Mouse (Mus musculus): ENCODE measurements around the gene Pak4. TPM values are rescaled to one million over a fixed set of nuclear protein-coding genes. Genes with fewer than 3 reads are reported as not detected.

The Pak4 gene
- total and polyA plus RNA-seq, 3 experiments, result 9.3 to 26.6 TPM; not detected in 1

GRCm38 (mm10) chr7:28603136-28603535 is 5.2 kb upstream of the Pak4 start:
- no peak for DNase-seq (ENCODE audit: low read depth, low spot score)
- no peaks in the 10 kb centered on the region for H3K4me1 ChIP-seq (ENCODE audit: control insufficient read depth in 1 of 2, insufficient read depth in 2 of 2, low read length in 2 of 2)
- no peak overlapping the region for H3K4me3 ChIP-seq (ENCODE audit: control insufficient read depth in 1 of 2, insufficient read depth in 1 of 2, low read depth in 2 of 2, low read length in 2 of 2)
- no peaks in the 10 kb centered on the region for H3K9me3 ChIP-seq (replicated peaks; ENCODE audit: insufficient read depth, low read length)
- H3K79me2 ChIP-seq (ENCODE audit: control insufficient read depth, insufficient read depth, low read length, poor library complexity), result no peaks in the 10 kb centered on the region
- H3K9ac ChIP-seq (ENCODE audit: control insufficient read depth, low read depth, low read length, poor library complexity, severe bottlenecking), result no peak overlapping the region
- TF ChIP-seq ZNF384 (IDR thresholded peaks at IDR 0.05; ENCODE audit: low read depth, low read length) (no peak), CHD2 (IDR thresholded peaks at IDR 0.05; ENCODE audit: low read length) (no peak), E2F4 (IDR thresholded peaks at IDR 0.05; ENCODE audit: borderline replicate concordance, low read depth, low read length) (no peak), EP300 (IDR thresholded peaks at IDR 0.05; ENCODE audit: low read depth in 1 of 2, low read length in 2 of 2) (no peak), ELF1 (IDR thresholded peaks at IDR 0.05; ENCODE audit: low read depth, low read length) (no peak), USF2 (IDR thresholded peaks at IDR 0.05; ENCODE audit: borderline replicate concordance in 1 of 2, insufficient read depth in 1 of 2, low read depth in 1 of 2, low read length in 2 of 2) (no peak), MAZ (IDR thresholded peaks at IDR 0.05; ENCODE audit: low read depth, low read length) (no peak), JUND (IDR thresholded peaks at IDR 0.05; ENCODE audit: low read depth, low read length) (no peak), KAT2A (conservative IDR thresholded peaks at IDR 0.05; ENCODE audit: low read depth, low read length) (no peak), MYC (IDR thresholded peaks at IDR 0.05; ENCODE audit: low read depth, low read length) (no peak), BHLHE40 (IDR thresholded peaks at IDR 0.05; ENCODE audit: borderline replicate concordance, low read depth, low read length) (no peak), RCOR1 (IDR thresholded peaks at IDR 0.05; ENCODE audit: low read depth, low read length) (no peak), GABPA (IDR thresholded peaks at IDR 0.05; ENCODE audit: low read depth, low read length) (no peak), RAD21 (IDR thresholded peaks at IDR 0.05; ENCODE audit: low read depth, low read length) (no peak)
- H3K27ac ChIP-seq (ENCODE audit: control insufficient read depth, low read depth, low read length), result no peak overlapping the region
- no peaks in the 10 kb centered on the region for H3K27me3 ChIP-seq (ENCODE audit: control insufficient read depth in 1 of 2, insufficient read depth in 2 of 2, low read length in 2 of 2)
- H3K36me3 ChIP-seq (ENCODE audit: control insufficient read depth in 1 of 2, insufficient read depth in 2 of 2, low read length in 2 of 2), result 0 out of 4 replicates have a peak, but pooled peaks cover 0 to 5% of the 10 kb centered on the region in 2 experiments

GRCm38 (mm10) chr7:28601668-28602067 is 3.7 kb upstream of the Pak4 start:
- Histone ChIP-seq H3K36me3 (ENCODE audit: control insufficient read depth in 1 of 2, insufficient read depth in 2 of 2, low read length in 2 of 2) (peaks cover 0 to 11% of the 10 kb centered on the region in 2 experiments; a peak in 2 of 4 replicates), H3K79me2 (ENCODE audit: control insufficient read depth, insufficient read depth, low read length, poor library complexity) (peaks cover 11% of the 10 kb centered on the region)
- peak; percentile 79 for DNase-seq (ENCODE audit: low read depth, low spot score)

More at GRCm38 (mm10) chr7:28601668-28602067, 3.7 kb upstream of the Pak4 start:
- no peak for TF ChIP-seq ZKSCAN1 (IDR thresholded peaks at IDR 0.05; ENCODE audit: low read depth, low read length)
- TF ChIP-seq ZC3H11A (IDR thresholded peaks at IDR 0.05; ENCODE audit: low read depth, low read length), result peak; percentile 81
- TF ChIP-seq HCFC1 (IDR thresholded peaks at IDR 0.05; ENCODE audit: low read depth, low read length), result 0 out of 2 replicates have a peak, but pooled peaks have one; percentile 29
- peak; percentile 74 for TF ChIP-seq SMC3 (IDR thresholded peaks at IDR 0.05; ENCODE audit: low read depth, low read length)
- peak; percentile 73 to 90 (median 79) for TF ChIP-seq CTCF (IDR thresholded peaks at IDR 0.05 in 2 of 3, conservative IDR thresholded peaks at IDR 0.05 in 1 of 3; ENCODE audit: control insufficient read depth in 1 of 3, insufficient read depth in 1 of 3, low read depth in 2 of 3, low read length in 3 of 3, poor library complexity in 1 of 3, severe bottlenecking in 1 of 3)
- TF ChIP-seq MAZ (IDR thresholded peaks at IDR 0.05; ENCODE audit: low read depth, low read length), result peak; percentile 79
- TF ChIP-seq SIN3A (IDR thresholded peaks at IDR 0.05; ENCODE audit: low read length), result peak; percentile 61; the same call in 1 of the 2 replicates
- 0 out of 2 replicates have a peak, but pooled peaks have one; percentile 7 for TF ChIP-seq ETS1 (IDR thresholded peaks at IDR 0.05; ENCODE audit: low read depth, low read length)
- no peak for TF ChIP-seq NRF1 (IDR thresholded peaks at IDR 0.05; ENCODE audit: insufficient read depth, low read depth, low read length, poor library complexity, severe bottlenecking)
- no peak for TF ChIP-seq MAX (IDR thresholded peaks at IDR 0.05; ENCODE audit: low read length)
- TF ChIP-seq E2F4 (IDR thresholded peaks at IDR 0.05; ENCODE audit: borderline replicate concordance, low read depth, low read length), result no peak
- no peak for TF ChIP-seq USF1 (IDR thresholded peaks at IDR 0.05; ENCODE audit: low read depth, low read length)
- no peak for TF ChIP-seq NELFE (IDR thresholded peaks at IDR 0.05; ENCODE audit: low read depth, low read length)
- peak; percentile 83 for TF ChIP-seq RAD21 (IDR thresholded peaks at IDR 0.05; ENCODE audit: low read depth, low read length)
- TF ChIP-seq UBTF (IDR thresholded peaks at IDR 0.05; ENCODE audit: borderline replicate concordance, insufficient read depth, low read depth, low read length), result no peak
- TF ChIP-seq BHLHE40 (IDR thresholded peaks at IDR 0.05; ENCODE audit: borderline replicate concordance, low read depth, low read length), result peak; percentile 32; the same call in 1 of the 2 replicates
- 0 out of 2 replicates have a peak, but pooled peaks have one; percentile 9 for TF ChIP-seq ZNF384 (IDR thresholded peaks at IDR 0.05; ENCODE audit: low read depth, low read length)
- no peak overlapping the region for H3K27ac ChIP-seq (ENCODE audit: control insufficient read depth, low read depth, low read length)
- peaks cover 4 to 7% of the 10 kb centered on the region in 2 experiments for H3K4me1 ChIP-seq (ENCODE audit: control insufficient read depth in 1 of 2, insufficient read depth in 2 of 2, low read length in 2 of 2)
- no peak overlapping the region for H3K4me3 ChIP-seq (ENCODE audit: control insufficient read depth in 1 of 2, insufficient read depth in 1 of 2, low read depth in 2 of 2, low read length in 2 of 2)
- no peaks in the 10 kb centered on the region for H3K9me3 ChIP-seq (replicated peaks; ENCODE audit: insufficient read depth, low read length)
- 0 out of 2 replicates have a peak overlapping the region, but pooled peaks have one; percentile 26 for H3K9ac ChIP-seq (ENCODE audit: control insufficient read depth, low read depth, low read length, poor library complexity, severe bottlenecking)
- no peaks in the 10 kb centered on the region for H3K27me3 ChIP-seq (ENCODE audit: control insufficient read depth in 1 of 2, insufficient read depth in 2 of 2, low read length in 2 of 2)
